Mouse (Mus musculus) thymus, postnatal 25 days (tissue): ENCODE results near the gene Ppp2r5e.

Experiments
- DNase-seq: peaks from one replicate; pipeline ENCODE4 v3.0.0; 2022

The Ppp2r5e gene

DNA sequence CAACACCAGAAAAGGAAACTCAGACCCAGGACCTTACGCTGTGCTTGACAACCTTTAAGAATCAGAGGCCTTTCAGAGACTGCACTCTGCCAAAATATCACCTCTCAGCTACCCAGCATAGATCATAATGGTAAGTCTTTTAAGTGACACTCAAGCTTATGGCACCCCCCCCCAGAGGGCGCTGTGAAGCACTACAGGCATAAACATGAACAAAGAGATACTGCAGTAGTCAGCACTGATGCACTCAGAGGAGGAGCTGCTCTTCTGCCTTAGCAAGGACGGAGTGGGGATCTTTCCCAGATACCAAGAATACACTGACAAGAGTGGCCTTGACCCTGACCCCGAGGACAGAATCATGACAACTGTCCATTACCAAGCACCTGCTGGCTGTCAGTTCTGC is 23.8 kb downstream of the Ppp2r5e start:
- peak; percentile 73 for DNase-seq

DNA sequence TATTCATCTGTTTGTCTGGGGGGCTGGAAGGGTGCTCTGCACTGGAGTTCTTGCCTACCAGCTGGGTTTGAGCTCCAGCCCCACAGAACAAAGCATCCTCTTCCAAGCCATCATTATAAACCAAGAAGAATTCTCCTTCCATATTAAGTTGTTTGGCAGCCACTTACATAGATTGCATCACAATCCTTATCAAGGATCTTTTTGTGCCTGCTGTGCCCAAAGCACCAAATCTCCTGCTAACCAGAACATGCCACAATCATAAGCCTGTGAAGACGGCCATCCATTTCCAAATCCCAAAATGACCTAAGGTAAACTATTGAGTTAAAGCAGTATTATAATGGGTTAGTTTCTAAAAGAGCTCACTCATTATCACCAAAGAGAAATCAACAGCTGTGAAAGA is 25.9 kb downstream of the Ppp2r5e start:
- no peak for DNase-seq

DNA sequence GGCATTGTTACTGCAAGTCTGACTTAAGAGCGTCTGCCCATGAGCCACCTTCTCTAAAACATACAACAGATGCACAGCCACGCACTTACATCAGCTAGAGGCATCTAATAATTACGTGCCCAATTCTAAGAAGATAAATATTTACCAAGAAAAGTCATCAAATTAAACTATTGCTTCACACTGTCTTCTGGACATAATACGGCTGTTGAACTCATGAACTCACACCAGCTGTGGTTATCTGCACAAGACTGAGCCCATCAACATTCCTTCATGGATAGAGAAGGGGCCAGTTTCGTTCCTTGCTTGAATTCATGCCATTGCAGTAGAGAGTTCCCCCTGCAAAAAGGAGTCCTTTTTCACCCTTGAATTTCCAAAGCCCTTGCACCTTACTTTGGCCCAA is 28.3 kb downstream of the Ppp2r5e start:
- DNase-seq = no peak

GRCm38 (mm10) chr12:75565756-75566155 is 30.3 kb downstream of the Ppp2r5e start:
- no peak for DNase-seq

GRCm38 (mm10) chr12:75564498-75564897 is 31.5 kb downstream of the Ppp2r5e start:
- DNase-seq = no peak

DNA sequence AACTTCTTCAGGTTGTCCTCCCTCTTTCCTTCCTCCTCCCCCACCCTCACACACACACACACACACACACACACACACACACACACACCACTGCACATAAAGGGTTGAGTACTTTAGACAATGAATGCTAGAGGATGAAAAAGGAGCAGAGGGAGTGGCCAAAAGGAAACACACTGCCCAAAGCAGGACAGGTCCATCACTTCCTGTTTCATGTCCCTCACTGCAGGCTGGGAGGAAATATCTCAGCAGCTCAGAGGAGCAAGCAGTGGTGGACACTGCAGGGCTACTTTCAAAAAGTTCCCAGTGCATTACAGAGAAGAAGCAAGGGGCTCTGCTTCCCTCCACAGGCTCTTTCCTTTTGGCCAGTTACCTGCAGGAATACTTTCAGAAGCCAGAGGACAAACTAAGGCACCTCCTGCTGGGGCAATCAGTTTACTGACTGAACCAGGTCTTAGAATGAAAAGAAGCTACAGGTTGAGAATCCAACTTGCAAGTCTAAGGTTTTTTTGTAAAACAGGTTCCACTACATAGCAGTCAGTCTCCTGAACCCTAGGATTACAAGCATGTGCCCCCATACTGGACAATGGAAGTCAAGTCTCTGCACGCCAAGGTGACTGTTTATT is 32.9 kb downstream of the Ppp2r5e start:
- no peak for DNase-seq

DNA sequence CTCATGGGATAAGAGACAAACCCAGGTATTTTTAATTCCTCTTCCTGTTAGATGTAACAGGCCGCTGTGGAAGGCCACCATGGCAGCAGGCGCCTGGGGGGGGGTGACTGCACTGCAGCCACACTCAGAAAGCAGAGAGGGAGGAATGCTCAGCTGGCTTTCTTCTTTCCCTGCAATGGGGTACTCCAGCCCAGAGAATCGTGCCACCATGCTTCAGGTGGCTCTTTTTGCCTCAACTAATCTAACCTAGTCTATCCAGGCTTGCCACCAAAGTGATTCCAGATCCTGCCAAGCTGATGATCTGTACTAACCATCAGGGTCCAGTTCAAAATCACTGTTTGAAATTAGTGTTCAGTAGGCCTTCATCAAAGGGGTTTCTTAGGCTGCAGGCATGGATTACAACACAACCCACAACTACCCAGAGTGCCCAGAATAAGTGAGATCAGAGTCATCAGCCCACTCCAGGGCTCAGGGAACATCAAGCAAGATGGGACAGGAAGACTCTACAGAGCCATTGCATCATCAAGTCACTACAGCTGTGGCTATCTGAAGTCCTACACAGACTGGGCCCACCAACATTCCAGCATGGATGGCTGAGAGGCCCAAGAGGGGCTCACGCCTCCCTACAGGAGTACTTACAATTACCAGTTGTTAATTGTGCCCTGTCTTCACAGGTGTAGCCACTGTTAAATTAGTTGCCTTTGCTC is 35.2 kb downstream of the Ppp2r5e start:
- DNase-seq = no peak

GRCm38 (mm10) chr12:75559196-75559595 is 36.8 kb downstream of the Ppp2r5e start:
- DNase-seq = no peak

DNA sequence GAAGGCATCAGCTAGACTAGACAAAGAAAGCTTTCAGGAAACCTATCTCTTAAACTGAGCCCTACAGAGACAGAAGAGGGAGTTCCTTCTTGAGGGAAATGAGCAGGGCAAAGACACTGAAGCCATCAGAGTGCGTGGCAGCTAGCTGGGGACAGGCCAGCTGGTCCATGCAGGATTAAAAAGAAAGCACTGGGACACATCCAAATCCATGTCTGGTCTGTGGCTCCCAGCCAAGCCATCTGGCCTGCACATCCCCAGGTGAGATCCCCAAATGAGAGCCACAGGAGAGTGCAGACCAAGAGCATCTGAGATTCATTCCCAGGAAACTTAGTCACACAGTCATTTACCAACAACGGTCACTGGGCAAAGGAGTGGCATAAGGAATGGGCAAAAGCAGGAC is 38.2 kb downstream of the Ppp2r5e start:
- DNase-seq = no peak

- no peak for DNase-seq
Measured at GRCm38 (mm10) chr12:75555032-75555431, 41.0 kb downstream of the Ppp2r5e start.

DNA sequence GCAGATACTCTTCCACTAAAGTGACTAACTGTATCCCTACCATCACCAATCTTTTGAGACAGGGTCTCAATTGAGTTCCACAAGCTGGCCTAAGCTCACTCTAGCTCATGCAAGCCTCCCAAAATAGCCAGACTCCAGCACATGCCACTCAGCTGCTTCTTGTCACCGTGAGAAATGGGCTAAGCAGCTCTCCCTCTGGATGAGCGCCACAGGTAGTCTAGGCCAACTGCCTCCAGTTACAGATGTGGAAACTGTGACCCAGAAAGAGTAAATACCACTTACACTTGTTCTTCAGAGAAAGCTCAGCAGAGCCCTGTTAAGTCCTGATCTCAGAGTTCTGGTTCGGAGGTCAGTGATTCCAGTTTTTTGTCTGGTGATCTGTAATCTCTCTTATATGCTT is 43.7 kb downstream of the Ppp2r5e start:
- no peak for DNase-seq

GRCm38 (mm10) chr12:75551671-75552070 is 44.4 kb downstream of the Ppp2r5e start:
- DNase-seq = no peak

DNA sequence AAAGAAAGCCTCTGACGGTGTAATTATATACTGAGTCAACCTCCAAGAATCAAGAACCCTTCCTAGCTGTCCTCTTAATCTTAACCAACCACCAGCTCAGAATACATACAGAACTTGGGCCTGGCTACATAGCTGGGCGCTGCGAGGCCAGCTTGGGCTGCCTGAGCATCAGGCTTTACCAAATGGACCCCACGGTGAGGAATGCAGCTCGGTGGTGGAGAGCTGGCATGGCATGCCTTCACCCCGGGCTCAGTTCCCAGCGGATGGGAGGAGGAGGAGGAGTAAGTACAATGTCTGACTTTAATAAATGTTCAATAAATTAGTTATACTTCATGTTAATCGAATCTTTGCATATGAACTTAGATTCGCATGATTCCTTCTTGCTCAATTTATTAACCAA is 47.0 kb downstream of the Ppp2r5e start:
- no peak for DNase-seq

DNA sequence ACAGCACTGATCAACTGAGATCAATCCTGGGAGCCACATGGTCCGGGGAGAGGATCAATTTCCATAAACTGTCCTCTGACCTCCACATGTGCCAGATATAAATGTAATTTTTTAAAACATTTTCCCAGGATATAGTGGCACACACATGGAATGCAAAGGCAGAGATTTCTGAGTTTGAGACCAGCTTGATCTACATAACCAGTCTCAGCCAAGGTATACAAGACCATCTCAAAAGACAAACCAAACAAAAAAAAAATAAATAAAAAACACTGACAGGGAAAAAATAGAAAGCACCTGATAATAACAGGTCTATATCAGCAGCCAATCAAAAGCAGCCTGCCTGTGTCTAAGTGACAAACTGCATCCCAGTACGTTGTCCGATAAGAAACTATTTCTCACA is 48.9 kb downstream of the Ppp2r5e start:
- no peak for DNase-seq

DNA sequence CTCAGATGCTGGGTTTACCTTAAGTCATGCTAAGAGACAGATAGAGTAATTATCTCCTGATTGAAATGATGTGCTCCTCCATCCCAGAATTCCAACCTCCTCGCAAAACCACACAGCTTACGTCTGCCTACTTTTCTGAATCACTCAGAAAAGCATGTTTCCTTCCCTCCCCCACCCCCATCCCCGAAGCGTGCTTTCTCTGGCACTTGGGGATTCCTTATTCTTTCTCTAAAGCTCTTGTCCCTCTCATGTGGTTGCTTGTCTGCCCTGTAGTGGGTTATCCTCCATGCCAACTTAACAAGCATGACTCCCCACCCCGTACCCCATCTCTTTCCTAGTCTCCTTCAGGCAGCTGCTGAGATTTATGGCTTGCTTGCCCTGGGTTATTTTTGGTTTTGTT is 49.8 kb downstream of the Ppp2r5e start:
- no peak for DNase-seq

GRCm38 (mm10) chr12:75545431-75545925 is 50.6 kb downstream of the Ppp2r5e start:
- no peak for DNase-seq

- DNase-seq = no peak
Measured at GRCm38 (mm10) chr12:75544666-75545065, 51.4 kb downstream of the Ppp2r5e start.

GRCm38 (mm10) chr12:75544259-75544658 is 51.8 kb downstream of the Ppp2r5e start:
- no peak for DNase-seq

DNA sequence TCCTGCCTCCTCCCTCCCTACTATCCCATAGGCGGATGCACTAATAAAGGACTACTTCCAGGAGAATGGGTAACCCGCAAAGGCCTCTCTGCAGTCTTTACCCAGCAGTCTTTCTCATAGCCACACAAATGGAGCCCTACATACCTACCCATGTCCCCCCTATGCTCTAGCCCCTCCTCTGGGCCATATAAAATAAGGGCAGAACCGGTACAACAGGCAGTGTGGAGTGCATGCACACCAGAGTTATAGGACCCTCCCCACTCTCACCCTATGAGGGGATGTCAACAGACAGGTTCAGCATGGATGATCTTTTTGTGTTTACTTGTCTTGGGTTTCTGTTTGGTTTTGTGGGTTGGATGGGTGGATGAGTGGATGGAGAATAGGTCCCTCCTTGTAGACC is 52.7 kb downstream of the Ppp2r5e start:
- DNase-seq = no peak

GRCm38 (mm10) chr12:75540621-75541171 is 55.3 kb downstream of the Ppp2r5e start:
- no peak for DNase-seq

GRCm38 (mm10) chr12:75539228-75539627 is 56.8 kb downstream of the Ppp2r5e start:
- DNase-seq = no peak

- no peak for DNase-seq
Measured at GRCm38 (mm10) chr12:75537673-75538423, 58.2 kb downstream of the Ppp2r5e start.

DNA sequence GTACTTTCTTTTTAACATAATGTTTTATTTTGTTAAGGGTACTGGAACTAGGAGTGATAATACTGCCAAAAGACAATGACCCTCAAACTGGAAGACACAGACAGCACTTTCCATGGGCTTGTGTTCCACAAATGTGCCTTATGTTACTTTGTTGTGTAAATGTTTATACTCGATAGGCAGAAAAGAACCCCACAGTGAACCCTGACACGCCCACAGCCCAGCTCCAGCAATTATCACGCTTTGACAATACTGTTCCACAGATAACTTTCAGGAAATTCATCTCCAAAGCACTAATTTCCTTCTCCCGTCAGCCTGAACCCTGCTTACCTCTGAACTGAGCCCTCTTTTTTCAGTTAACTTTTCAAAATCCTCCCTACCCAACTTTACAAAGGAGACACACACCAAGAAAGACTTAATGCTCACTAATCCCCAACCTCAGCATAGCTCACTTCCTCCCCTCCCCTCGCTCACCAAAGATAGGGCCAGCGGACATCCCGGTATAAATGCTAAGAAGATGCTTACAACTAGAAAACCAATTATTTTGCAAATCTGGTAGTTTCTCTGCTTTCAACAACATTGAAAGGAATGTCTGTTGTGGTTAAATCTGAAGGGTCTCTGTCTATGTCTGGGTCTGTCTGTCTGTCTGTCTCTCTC is 58.9 kb downstream of the Ppp2r5e start:
- no peak for DNase-seq
